Comparison of ENCODE assay signal across 10 mouse cellular contexts in genomic region chr10:34368138-34368537, GRCm38 (mm10). TPM values are rescaled to one million over a fixed set of nuclear protein-coding genes. Genes with fewer than 3 reads are reported as not detected.
DNase-seq lines count a peak whose midpoint lies in the region; ATAC-seq and TF ChIP-seq lines count a peak whose summit lies in the region.
"Had no signal": no experiment of that assay in that cellular context is flagged by ENCODE, and none has a peak within 500 bp of the region (broad histone marks: within the 10 kb centered on the region; RNA-seq: fewer than 3 reads in every experiment).

No protein-coding gene starts in this region.

- no peak overlapping the region for H3K4me3 ChIP-seq in layer of hippocampus, adult 2 months
- H3K4me3 ChIP-seq: intestine, embryonic 15.5 days had no signal

- no peak for ATAC-seq in erythroblast, adult 5-6 weeks (replicated peaks; ENCODE audit: low FRiP score, poor library complexity, severe bottlenecking)
- ATAC-seq: intestine, embryonic 15.5 days had no signal

- peak; percentile 77 for TF ChIP-seq CTCF in layer of hippocampus, adult 2 months (conservative IDR thresholded peaks at IDR 0.05)

- DNase-seq in layer of hippocampus, adult 2 months (ENCODE audit: low spot score in 2 of 2), result no peak
- DNase-seq in layer of hippocampus, postnatal 10 days (ENCODE audit: low spot score in 2 of 2), result no peak
- DNase-seq in thymus, postnatal 0 days (ENCODE audit: low spot score), result peak; percentile 25
- no peak for DNase-seq in thymus, postnatal 36 days
- peak; percentile 37 for DNase-seq in R1 (ENCODE audit: low read depth, low spot score)
- DNase-seq in urinary bladder, adult 18-20 months (ENCODE audit: low spot score in 2 of 2), result no peak
- DNase-seq: cerebellum, adult 9-10 months had no signal

- no peak overlapping the region for H3K27ac ChIP-seq in layer of hippocampus, adult 2 months
- H3K27ac ChIP-seq: intestine, embryonic 15.5 days; macrophage had no signal

RNA-seq across cellular contexts. Expression of gene Col10a1, which starts 21.6 kb away (rescaled TPM):
- total RNA-seq in layer of hippocampus, adult 2 months (2021), result not detected
- total RNA-seq in layer of hippocampus, postnatal 10 days (2021), result under 1 TPM in 1 of 2 experiments, not detected in 1; 0.18 TPM
- 0.27 and 0.31 TPM in 2 replicates for polyA plus RNA-seq in thymus, postnatal 0 days (2015; fragmentation: Nextera tagmentation; extraction: Ambion mirVana)
- not detected in 2 replicates for total RNA-seq in erythroblast, adult 5-6 weeks (2015; ENCODE audit: low replicate concordance)
- not detected in 2 replicates for total RNA-seq in erythroblast, adult 5-6 weeks (2017; ENCODE audit: low replicate concordance)
- polyA plus RNA-seq: macrophage had no signal

RNA-seq across cellular contexts. Expression of gene Nt5dc1, which starts 50.2 kb away (rescaled TPM):
- 1 to 10 TPM; 3.9 to 4.0 TPM for total RNA-seq in layer of hippocampus, adult 2 months (2021)
- 1 to 10 TPM; 1.6 to 2.9 TPM for total RNA-seq in layer of hippocampus, postnatal 10 days (2021)
- 26.3 and 31.0 TPM in 2 replicates for polyA plus RNA-seq in thymus, postnatal 0 days (2015; fragmentation: Nextera tagmentation; extraction: Ambion mirVana)
- total RNA-seq in erythroblast, adult 5-6 weeks (2015; ENCODE audit: low replicate concordance), result 6.1 and 8.2 TPM in 2 replicates
- total RNA-seq in erythroblast, adult 5-6 weeks (2017; ENCODE audit: low replicate concordance), result 7.0 and 11.6 TPM in 2 replicates

Comparison
In these comparisons a context has a peak if more than half of its experiments do, and no peak if none do; other contexts are left out.
1. DNase-seq: peak in thymus, postnatal 0 days (single experiment) and R1 (single experiment); none in layer of hippocampus, adult 2 months (0 of 2), layer of hippocampus, postnatal 10 days (0 of 2), thymus, postnatal 36 days (0 of 2) and urinary bladder, adult 18-20 months (0 of 2).